Mouse (Mus musculus) CH12.LX (cell line): ENCODE data around the gene Gm5737. TPM values are rescaled to one million over a fixed set of nuclear protein-coding genes. Genes with fewer than 3 reads are reported as not detected.

Experiments used
- DNase-seq: peaks from one replicate; pipeline ENCODE4 v3.0.0-alpha.2; 2013; ENCODE audit errors: extremely low read depth
- H3K27ac ChIP-seq: 2 replicates; pipeline ENCODE4 v1.5.1; 2012; ENCODE audit warnings: low read depth, mild to moderate bottlenecking, control low read depth, moderate library complexity; ENCODE audit not compliant: insufficient read depth
- H3K27me3 ChIP-seq: replicated peaks from 2 replicates; pipeline ENCODE3; 2012; ENCODE audit warnings: inconsistent platforms
- H3K36me3 ChIP-seq, 2 experiments: replicated peaks in 1 of 2; 2 replicates each; pipeline versions ENCODE3 to v1.6.1; 2012; ENCODE audit warnings: inconsistent platforms in 1 of 2, low read length in 1 of 2, mild to moderate bottlenecking in 1 of 2, mixed read lengths in 1 of 2, moderate library complexity in 1 of 2; ENCODE audit not compliant: control insufficient read depth in 1 of 2, insufficient read depth in 1 of 2
- H3K4me1 ChIP-seq, 2 experiments: 2 replicates each; pipeline ENCODE4 v1.6.1; 2012; ENCODE audit warnings: inconsistent platforms in 1 of 2, moderate library complexity in 1 of 2; ENCODE audit not compliant: insufficient read depth in 2 of 2, control insufficient read depth in 1 of 2
- H3K4me2 ChIP-seq: 2 replicates; pipeline ENCODE4 v1.6.1; 2012; ENCODE audit warnings: low read depth, mild to moderate bottlenecking, control low read depth; ENCODE audit not compliant: poor library complexity, insufficient read depth, severe bottlenecking
- H3K4me3 ChIP-seq, 3 experiments: fragments of 150-350 bp in 1 of 3; sonication (generic) in 1 of 3; replicated peaks in 1 of 3; 2 replicates each; pipeline versions ENCODE3 to v1.5.1; 2011 to 2012; ENCODE audit warnings: low read depth in 2 of 3, low read length in 2 of 3, mild to moderate bottlenecking in 2 of 3, moderate library complexity in 2 of 3, control low read depth in 1 of 3, improper control_type of control experiment in 1 of 3, inconsistent platforms in 1 of 3, mixed read lengths in 1 of 3; ENCODE audit not compliant: poor library complexity in 1 of 3
- H3K79me2 ChIP-seq: replicated peaks from 2 replicates; pipeline ENCODE4 v1.6.1; 2012; ENCODE audit warnings: mild to moderate bottlenecking, moderate library complexity; ENCODE audit not compliant: control insufficient read depth, poor library complexity, insufficient read depth, severe bottlenecking; ENCODE audit errors: extremely low read depth
- H3K9ac ChIP-seq: 2 replicates; pipeline ENCODE4 v1.6.1; 2012; ENCODE audit warnings: low read depth, mild to moderate bottlenecking, control low read depth, moderate library complexity; ENCODE audit not compliant: insufficient read depth
- H3K9me3 ChIP-seq: replicated peaks from 2 replicates; pipeline ENCODE3; 2012; ENCODE audit warnings: low read length, inconsistent platforms, mixed read lengths
- CHD2 ChIP-seq: IDR thresholded peaks from 2 replicates; pipeline ENCODE4 v1.6.1; 2011; ENCODE audit warnings: low read length, improper control_type of control experiment
- CTCF ChIP-seq, 2 experiments: IDR thresholded peaks in 1 of 2; conservative IDR thresholded peaks in 1 of 2; 2 replicates each; pipeline ENCODE4 v1.5.1; 2011 to 2012; ENCODE audit warnings: low read depth in 2 of 2, low read length in 2 of 2, improper control_type of control experiment in 1 of 2, inconsistent platforms in 1 of 2, mild to moderate bottlenecking in 1 of 2, moderate library complexity in 1 of 2
- EP300 ChIP-seq: IDR thresholded peaks from 2 replicates; pipeline ENCODE4 v1.6.1; 2011; ENCODE audit warnings: low read length, improper control_type of control experiment
- GABPA ChIP-seq: IDR thresholded peaks from 2 replicates; pipeline ENCODE4 v1.6.1; 2012; ENCODE audit warnings: low read depth, low read length, improper control_type of control experiment, inconsistent platforms; ENCODE audit not compliant: insufficient replicate concordance
- HCFC1 ChIP-seq: IDR thresholded peaks from 2 replicates; pipeline ENCODE4 v1.6.1; 2012; ENCODE audit warnings: low read depth, mild to moderate bottlenecking, inconsistent platforms, low read length, improper control_type of control experiment
- IRF4 ChIP-seq: IDR thresholded peaks from 2 replicates; pipeline ENCODE4 v1.6.1; 2014; ENCODE audit warnings: low read depth, mild to moderate bottlenecking, inconsistent platforms, low read length, improper control_type of control experiment
- MEF2A ChIP-seq: IDR thresholded peaks from 2 replicates; pipeline ENCODE4 v1.6.1; 2014; ENCODE audit warnings: low read depth, mild to moderate bottlenecking, inconsistent platforms, low read length, improper control_type of control experiment, borderline replicate concordance
- NRF1 ChIP-seq: IDR thresholded peaks from 2 replicates; pipeline ENCODE4 v1.6.1; 2014; ENCODE audit warnings: low read depth, mild to moderate bottlenecking, inconsistent platforms, low read length, improper control_type of control experiment, moderate library complexity
- POLR2A ChIP-seq: IDR thresholded peaks from 2 replicates; pipeline ENCODE4 v1.6.1; 2011; ENCODE audit warnings: low read depth, mild to moderate bottlenecking, improper control_type of control experiment, low read length
- RAD21 ChIP-seq: IDR thresholded peaks from 2 replicates; pipeline ENCODE4 v1.6.1; 2011; ENCODE audit warnings: low read depth, mild to moderate bottlenecking, low read length, improper control_type of control experiment, moderate library complexity
- RCOR1 ChIP-seq: conservative IDR thresholded peaks from 2 replicates; pipeline ENCODE4 v1.6.1; 2012; ENCODE audit warnings: low read depth, mild to moderate bottlenecking, inconsistent platforms, low read length, improper control_type of control experiment
- SIN3A ChIP-seq: IDR thresholded peaks from 2 replicates; pipeline ENCODE4 v1.6.1; 2012; ENCODE audit warnings: low read length, improper control_type of control experiment, inconsistent platforms
- SMC3 ChIP-seq: IDR thresholded peaks from 2 replicates; pipeline ENCODE4 v1.6.1; 2011; ENCODE audit warnings: low read depth, low read length, improper control_type of control experiment
- TBP ChIP-seq: conservative IDR thresholded peaks from 2 replicates; pipeline ENCODE4 v1.6.1; 2011; ENCODE audit warnings: low read depth, low read length, improper control_type of control experiment
- TCF12 ChIP-seq: IDR thresholded peaks from 2 replicates; pipeline ENCODE4 v1.6.1; 2014; ENCODE audit warnings: low read depth, mild to moderate bottlenecking, inconsistent platforms, low read length, improper control_type of control experiment
- USF2 ChIP-seq: conservative IDR thresholded peaks from 2 replicates; pipeline ENCODE4 v1.6.1; 2011; ENCODE audit warnings: low read depth, low read length, improper control_type of control experiment
- dilution Hi-C: fragments of 300-500 bp; cut with MboI; formaldehyde crosslinking; loops from 2 replicates; pipeline ENCODE4 v1.14.3; 2020; ENCODE audit warnings: low sequenced_read_pairs; ENCODE audit not compliant: extremely low pct_unique_long_range_greater_than_20kb, extremely low pct_ligation_motif_present
- in situ Hi-C: fragments of 300-500 bp; cut with MboI; formaldehyde crosslinking; loops from 3 replicates; pipeline ENCODE4 v1.14.3; 2019; ENCODE audit warnings: low sequenced_read_pairs, low pct_ligation_motif_present, low pct_unique_long_range_greater_than_20kb, mixed read lengths
- polyA plus RNA-seq: library from polyadenylated mRNA; unstranded; fragments of >175 nt; gene quantifications from 2 replicates; pipeline ENCODE4 v1.2.1, GENCODE M21; 2012; ENCODE audit warnings: low read depth; ENCODE audit not compliant: insufficient read length
- total RNA-seq, 2 experiments: library from RNA; depleted of rRNA; stranded (reverse); fragments of 300-350 nt in 1 of 2; fragments of >200 nt in 1 of 2; gene quantifications; 2 replicates each; pipeline ENCODE4 v1.2.3; 2012 to 2014

The Gm5737 gene
- total and polyA plus RNA-seq, 3 experiments = not detected

DNA sequence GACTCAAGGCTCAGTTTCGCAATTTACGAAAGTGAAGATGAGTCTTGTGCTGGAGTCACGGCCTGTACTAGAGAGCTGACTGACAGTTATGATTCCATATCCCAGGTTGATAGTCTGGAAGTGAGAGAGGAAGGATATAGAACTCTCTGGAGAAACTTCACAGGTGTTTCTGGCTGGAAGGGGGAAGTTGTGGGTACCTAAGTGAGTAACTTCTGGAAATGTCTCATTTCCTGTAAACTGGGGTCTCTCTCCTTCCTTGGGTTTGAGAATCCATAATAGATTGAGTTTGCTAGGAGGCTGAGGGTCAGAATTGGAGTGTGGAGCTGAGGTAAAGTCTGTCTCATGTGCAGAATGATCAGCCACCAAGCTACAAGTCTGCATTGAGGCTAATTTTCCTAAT lies 38.0 kb downstream of the Gm5737 start:
- dilution Hi-C loops = no loop called here
- no peak overlapping the region for H3K9ac ChIP-seq
- H3K4me2 ChIP-seq = no peak overlapping the region

DNA sequence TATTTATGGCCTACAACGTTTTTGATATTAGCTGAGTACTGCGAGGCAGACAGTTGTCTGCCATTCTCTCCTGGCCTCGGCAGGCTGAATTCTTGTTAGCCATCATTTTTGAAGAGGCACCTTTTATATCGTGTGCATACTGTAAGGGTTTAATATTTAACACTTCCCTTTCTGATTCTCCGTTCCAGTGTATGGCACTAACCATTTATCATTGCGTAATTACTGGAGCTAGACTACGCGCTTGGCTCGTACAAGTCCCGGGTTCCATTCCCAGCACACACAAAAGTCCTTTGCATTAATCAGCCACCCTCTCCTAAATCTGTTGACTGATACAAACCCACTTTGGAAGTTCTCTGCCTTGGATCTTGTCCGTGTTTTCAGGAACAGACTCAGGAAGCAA lies 47.7 kb downstream of the Gm5737 start:
- H3K36me3 ChIP-seq = peaks cover 0 to 10% of the 10 kb centered on the region in 2 experiments
- dilution Hi-C loops = no loop called here
- H3K4me3 ChIP-seq = no peak overlapping the region
- H3K4me1 ChIP-seq = peaks cover 0 to 56% of the 10 kb centered on the region in 2 experiments; a peak in 2 of 4 replicates
- DNase-seq = no peak
- H3K4me2 ChIP-seq = no peak overlapping the region
- no peaks in the 10 kb centered on the region for H3K79me2 ChIP-seq
- H3K9ac ChIP-seq = no peak overlapping the region
- in situ Hi-C loops = no loop called here
- H3K9me3 ChIP-seq = no peaks in the 10 kb centered on the region
- TF ChIP-seq NRF1 (no peak), RAD21 (no peak), MEF2A (no peak), GABPA (no peak), TBP (no peak), CHD2 (no peak), CTCF (conservative IDR thresholded peaks at IDR 0.05 in 1 of 2, IDR thresholded peaks at IDR 0.05 in 1 of 2; ENCODE audit: low read depth in 2 of 2, low read length in 2 of 2) (no peak), POLR2A (no peak), USF2 (no peak)
- no peaks in the 10 kb centered on the region for H3K27me3 ChIP-seq
- no peak overlapping the region for H3K27ac ChIP-seq

More for the DNA sequence above, 38.0 kb downstream of the Gm5737 start:
- in situ Hi-C loops = no loop called here
- peaks cover 31 to 79% of the 10 kb centered on the region in 2 experiments for H3K4me1 ChIP-seq
- DNase-seq = no peak
- H3K4me3 ChIP-seq = no peak overlapping the region
- H3K79me2 ChIP-seq = no peaks in the 10 kb centered on the region
- no peak overlapping the region for H3K27ac ChIP-seq
- H3K36me3 ChIP-seq = peaks cover 0 to 3% of the 10 kb centered on the region in 2 experiments
- H3K9me3 ChIP-seq = no peaks in the 10 kb centered on the region
- TF ChIP-seq EP300 (peak; percentile 78), TCF12 (no peak), SIN3A (no peak), SMC3 (no peak), IRF4 (peak; percentile 54; the same call in 1 of the 2 replicates), HCFC1 (no peak), GABPA (no peak), RCOR1 (no peak)
- H3K27me3 ChIP-seq = no peaks in the 10 kb centered on the region
